Mouse (Mus musculus) liver, embryonic 12.5 days (tissue): ENCODE measurements around the gene Uroc1. TPM values are rescaled to one million over a fixed set of nuclear protein-coding genes. Genes with fewer than 3 reads are reported as not detected.
A peak's percentile ranks its signal among the peaks of the same experiment; 100 is the strongest.

Experiments used
- ATAC-seq: fragments of 200-750 bp; cut with Nextera tagmentation; 2 replicates; pipeline ENCODE4 v1.8.0; 2017; ENCODE audit warnings: moderate number of reproducible peaks, mild to moderate bottlenecking, moderate library complexity
- H3K27ac ChIP-seq: fragments of 300-500 bp; sonication (generic); 2 replicates; pipeline ENCODE4 v1.5.1; 2016; ENCODE audit warnings: mild to moderate bottlenecking
- H3K27me3 ChIP-seq: fragments of 300-500 bp; sonication (generic); replicated peaks from 2 replicates; pipeline ENCODE4 v1.6.1; 2016; ENCODE audit warnings: mild to moderate bottlenecking, moderate library complexity
- H3K36me3 ChIP-seq: fragments of 300-500 bp; sonication (generic); 2 replicates; pipeline ENCODE4 v1.6.1; 2016; ENCODE audit warnings: mild to moderate bottlenecking, moderate library complexity
- H3K4me1 ChIP-seq: fragments of 300-500 bp; sonication (generic); 2 replicates; pipeline ENCODE4 v1.6.1; 2016
- H3K4me2 ChIP-seq: fragments of 300-500 bp; sonication (generic); 2 replicates; pipeline ENCODE4 v1.6.1; 2016; ENCODE audit warnings: mild to moderate bottlenecking, moderate library complexity
- H3K4me3 ChIP-seq: fragments of 300-500 bp; sonication (generic); 2 replicates; pipeline ENCODE4 v1.5.1; 2016; ENCODE audit warnings: mild to moderate bottlenecking, moderate library complexity
- H3K9ac ChIP-seq: fragments of 300-500 bp; sonication (generic); 2 replicates; pipeline ENCODE4 v1.6.1; 2016; ENCODE audit warnings: mild to moderate bottlenecking, moderate library complexity
- H3K9me3 ChIP-seq: fragments of 300-500 bp; sonication (generic); replicated peaks from 2 replicates; pipeline ENCODE4 v1.6.1; 2016; ENCODE audit warnings: mild to moderate bottlenecking, moderate library complexity
- WGBS: fragments of 180-500 bp; shearing (Covaris S2); methylation state at CpG from one replicate; pipeline ENCODE4 v1.1.7; 2016; ENCODE audit not compliant: insufficient replicate concordance; 5-methylcytosine and 5-hydroxymethylcytosine counted together
- polyA plus RNA-seq: library from polyadenylated mRNA; unstranded; fragments of >200 nt; fragmentation: Nextera tagmentation; extraction: Ambion mirVana; gene quantifications from 2 replicates; pipeline ENCODE4 v1.2.1, GENCODE M21; 2016

Uroc1 gene
- polyA plus RNA-seq, result 3.9 TPM in 2 replicates

- Histone ChIP-seq H3K27ac (peak within 1 kb of the TSS; percentile 62), H3K4me2 (peak within 1 kb of the TSS; percentile 37), H3K4me3 (no peak within 1 kb of the TSS), H3K9me3 (no peaks in the 10 kb centered on the region), H3K27me3 (no peaks in the 10 kb centered on the region), H3K36me3 (no peaks in the 10 kb centered on the region), H3K4me1 (no peaks in the 10 kb centered on the region), H3K9ac (no peak within 1 kb of the TSS)
- WGBS, result 57% methylated on average over 7 of the region's 7 CpGs
- peak; percentile 84 for ATAC-seq
These were observed at the start of gene Uroc1 for GRCm38 (mm10) chr6:90332561-90333425. Gene Uroc1 (plus strand): TSS chr6:90333284.

- Histone ChIP-seq H3K4me3 (no peak overlapping the region), H3K27me3 (no peaks in the 10 kb centered on the region), H3K36me3 (no peaks in the 10 kb centered on the region), H3K9me3 (peaks cover 5% of the 10 kb centered on the region; the same call in 1 of the 2 replicates), H3K4me2 (no peak overlapping the region), H3K9ac (no peak overlapping the region), H3K4me1 (no peaks in the 10 kb centered on the region), H3K27ac (no peak overlapping the region)
- WGBS, result 56% methylated on average over 12 of the region's 12 CpGs
- no peak for ATAC-seq
These were observed 44.8 kb upstream of the Uroc1 start for GRCm38 (mm10) chr6:90288265-90288664.

GRCm38 (mm10) chr6:90300919-90301318 is 32.2 kb upstream of the Uroc1 start, which contains the start of gene BC048671:
Gene BC048671 (plus strand): TSS chr6:90301219.
- Histone ChIP-seq H3K36me3 (no peaks in the 10 kb centered on the region), H3K27me3 (no peaks in the 10 kb centered on the region), H3K9me3 (no peaks in the 10 kb centered on the region), H3K27ac (no peak within 1 kb of the TSS), H3K4me2 (no peak within 1 kb of the TSS), H3K4me3 (no peak within 1 kb of the TSS), H3K9ac (no peak within 1 kb of the TSS), H3K4me1 (no peaks in the 10 kb centered on the region)
- ATAC-seq, result no peak
- WGBS, result 73% methylated on average over 1 of the region's 1 CpGs

- Histone ChIP-seq H3K27me3 (no peaks in the 10 kb centered on the region), H3K9ac (no peak overlapping the region), H3K4me2 (no peak overlapping the region), H3K27ac (no peak overlapping the region), H3K36me3 (peaks cover 13% of the 10 kb centered on the region), H3K9me3 (peaks cover 10% of the 10 kb centered on the region), H3K4me1 (no peaks in the 10 kb centered on the region), H3K4me3 (no peak overlapping the region)
- ATAC-seq, result peak; percentile 28; the same call in 1 of the 2 replicates
- 66% methylated on average over 6 of the region's 6 CpGs for WGBS
These were observed 26.6 kb upstream of the Uroc1 start for GRCm38 (mm10) chr6:90306315-90306975.

GRCm38 (mm10) chr6:90308839-90309778 is 24.0 kb upstream of the Uroc1 start:
- Histone ChIP-seq H3K27me3 (no peaks in the 10 kb centered on the region), H3K4me1 (no peaks in the 10 kb centered on the region), H3K4me3 (no peak overlapping the region), H3K27ac (no peak overlapping the region), H3K36me3 (peaks cover 13% of the 10 kb centered on the region), H3K4me2 (no peak overlapping the region), H3K9ac (no peak overlapping the region), H3K9me3 (peaks cover 10% of the 10 kb centered on the region)
- ATAC-seq, result no peak
- 69% methylated on average over 87 of the region's 87 CpGs for WGBS

GRCm38 (mm10) chr6:90315961-90316360 is 17.1 kb upstream of the Uroc1 start:
- Histone ChIP-seq H3K4me3 (no peak overlapping the region), H3K4me1 (0 out of 2 replicates have a peak, but pooled peaks cover 4% of the 10 kb centered on the region), H3K36me3 (peaks cover 5% of the 10 kb centered on the region; the same call in 1 of the 2 replicates), H3K27ac (no peak overlapping the region), H3K9me3 (no peaks in the 10 kb centered on the region), H3K9ac (no peak overlapping the region), H3K4me2 (no peak overlapping the region), H3K27me3 (no peaks in the 10 kb centered on the region)
- no peak for ATAC-seq
- WGBS, result 65% methylated on average over 5 of the region's 5 CpGs

- Histone ChIP-seq H3K27ac (no peak overlapping the region), H3K9me3 (no peaks in the 10 kb centered on the region), H3K4me1 (0 out of 2 replicates have a peak, but pooled peaks cover 12% of the 10 kb centered on the region), H3K9ac (no peak overlapping the region), H3K4me2 (no peak overlapping the region), H3K4me3 (no peak overlapping the region), H3K36me3 (peaks cover 5% of the 10 kb centered on the region; the same call in 1 of the 2 replicates), H3K27me3 (no peaks in the 10 kb centered on the region)
- WGBS, result 61% methylated on average over 2 of the region's 2 CpGs
- ATAC-seq, result no peak
These were observed 15.4 kb upstream of the Uroc1 start for GRCm38 (mm10) chr6:90317510-90318258.

GRCm38 (mm10) chr6:90319019-90319418 is 14.1 kb upstream of the Uroc1 start:
- no peak overlapping the region for H3K4me2 ChIP-seq
- 67% methylated on average over 2 of the region's 2 CpGs for WGBS
- H3K27ac ChIP-seq, result no peak overlapping the region
- H3K27me3 ChIP-seq, result no peaks in the 10 kb centered on the region
- H3K9ac ChIP-seq, result no peak overlapping the region
- H3K36me3 ChIP-seq, result peaks cover 5% of the 10 kb centered on the region; the same call in 1 of the 2 replicates
- no peak for ATAC-seq
- H3K9me3 ChIP-seq, result no peaks in the 10 kb centered on the region
- no peak overlapping the region for H3K4me3 ChIP-seq
- H3K4me1 ChIP-seq, result 0 out of 2 replicates have a peak, but pooled peaks cover 12% of the 10 kb centered on the region

- Histone ChIP-seq H3K4me3 (no peak overlapping the region), H3K9me3 (no peaks in the 10 kb centered on the region), H3K27ac (no peak overlapping the region), H3K27me3 (no peaks in the 10 kb centered on the region), H3K4me2 (no peak overlapping the region), H3K36me3 (peaks cover 5% of the 10 kb centered on the region; the same call in 1 of the 2 replicates), H3K9ac (no peak overlapping the region), H3K4me1 (0 out of 2 replicates have a peak, but pooled peaks cover 12% of the 10 kb centered on the region)
- 64% methylated on average over 7 of the region's 7 CpGs for WGBS
- no peak for ATAC-seq
These were observed 13.5 kb upstream of the Uroc1 start for GRCm38 (mm10) chr6:90319475-90320191.

- Histone ChIP-seq H3K4me1 (0 out of 2 replicates have a peak, but pooled peaks cover 12% of the 10 kb centered on the region), H3K9ac (no peak overlapping the region), H3K27ac (peak overlapping the region; percentile 38), H3K4me2 (no peak overlapping the region), H3K36me3 (peaks cover 5% of the 10 kb centered on the region; the same call in 1 of the 2 replicates), H3K4me3 (no peak overlapping the region), H3K27me3 (0 out of 2 replicates have a peak, but pooled peaks cover 5% of the 10 kb centered on the region), H3K9me3 (no peaks in the 10 kb centered on the region)
- WGBS, result 51% methylated on average over 5 of the region's 5 CpGs
- peak; percentile 59 for ATAC-seq
These were observed 12.7 kb upstream of the Uroc1 start for GRCm38 (mm10) chr6:90320429-90320828.
